Mouse (Mus musculus): ENCODE measurements around the gene Olfr702. TPM values are rescaled to one million over a fixed set of nuclear protein-coding genes. Genes with fewer than 3 reads are reported as not detected.

The Olfr702 gene
- polyA plus RNA-seq, 1 experiment = not detected

GRCm38 (mm10) chr7:106808734-106809133, 25.0 kb downstream of the Olfr702 start, which contains the start of gene Olfr700:
Olfr700 (minus strand) TSS chr7:106808834.
- H3K27ac ChIP-seq (ENCODE audit: insufficient read depth, low read depth, low read length) = no peak within 1 kb of the TSS
- WGBS = 87% methylated on average over 1 of the region's 1 CpGs
- H3K36me3 ChIP-seq (ENCODE audit: control insufficient read depth, insufficient read depth, low read length) = no peaks in the 10 kb centered on the region
- H3K27me3 ChIP-seq (ENCODE audit: control insufficient read depth, insufficient read depth, low read length) = no peaks in the 10 kb centered on the region
- TF ChIP-seq CTCF (IDR thresholded peaks at IDR 0.05; ENCODE audit: extremely low read depth, insufficient read length, insufficient replicate concordance, low read depth, low read length) = no peak
- no peak for TF ChIP-seq POLR2A (IDR thresholded peaks at IDR 0.05; ENCODE audit: low read depth, low read length)
- no peaks in the 10 kb centered on the region for H3K4me1 ChIP-seq (ENCODE audit: control insufficient read depth, insufficient read depth, insufficient read length, low read length)
- no peak within 1 kb of the TSS for H3K4me3 ChIP-seq (ENCODE audit: low read depth, low read length)

- Histone ChIP-seq H3K27me3 (ENCODE audit: control insufficient read depth, insufficient read depth, low read length) (no peaks in the 10 kb centered on the region), H3K36me3 (ENCODE audit: control insufficient read depth, insufficient read depth, low read length) (no peaks in the 10 kb centered on the region), H3K4me3 (ENCODE audit: low read depth, low read length) (no peak within 1 kb of the TSS), H3K4me1 (ENCODE audit: control insufficient read depth, insufficient read depth, insufficient read length, low read length) (no peaks in the 10 kb centered on the region), H3K27ac (ENCODE audit: insufficient read depth, low read depth, low read length) (no peak within 1 kb of the TSS)
- TF ChIP-seq POLR2A (IDR thresholded peaks at IDR 0.05; ENCODE audit: low read depth, low read length) = no peak
- no peak for TF ChIP-seq CTCF (IDR thresholded peaks at IDR 0.05; ENCODE audit: extremely low read depth, insufficient read length, insufficient replicate concordance, low read depth, low read length)
- WGBS = 51% methylated on average over 1 of the region's 1 CpGs
Observed at GRCm38 (mm10) chr7:106793098-106793497, 40.6 kb downstream of the Olfr702 start, which contains the start of gene Olfr699. Olfr699 (minus strand) TSS chr7:106793198.

- TF ChIP-seq POLR2A (IDR thresholded peaks at IDR 0.05; ENCODE audit: low read depth, low read length) = no peak
- no peak for TF ChIP-seq CTCF (IDR thresholded peaks at IDR 0.05; ENCODE audit: extremely low read depth, insufficient read length, insufficient replicate concordance, low read depth, low read length)
- no peaks in the 10 kb centered on the region for H3K4me1 ChIP-seq (ENCODE audit: control insufficient read depth, insufficient read depth, insufficient read length, low read length)
- H3K36me3 ChIP-seq (ENCODE audit: control insufficient read depth, insufficient read depth, low read length) = no peaks in the 10 kb centered on the region
- no peak overlapping the region for H3K4me3 ChIP-seq (ENCODE audit: low read depth, low read length)
- no peaks in the 10 kb centered on the region for H3K27me3 ChIP-seq (ENCODE audit: control insufficient read depth, insufficient read depth, low read length)
- no peak overlapping the region for H3K27ac ChIP-seq (ENCODE audit: insufficient read depth, low read depth, low read length)
Observed at GRCm38 (mm10) chr7:106788330-106788729, 45.4 kb downstream of the Olfr702 start.

Other genes starting within 250 kb of the Olfr702 start
- not detected in 2 replicates for gene Olfr693, start 153.3 kb downstream of the Olfr702 start, polyA plus RNA-seq (2012; rRNA removed)
- not detected in 2 replicates for gene Olfr694, start 142.1 kb downstream of the Olfr702 start, polyA plus RNA-seq (2012; rRNA removed)
- gene Olfr695, start 117.5 kb downstream of the Olfr702 start, polyA plus RNA-seq (2012; rRNA removed) = not detected in 2 replicates
- not detected in 2 replicates for gene Olfr697, start 91.5 kb downstream of the Olfr702 start, polyA plus RNA-seq (2012; rRNA removed)
- gene Olfr698, start 78.5 kb downstream of the Olfr702 start, polyA plus RNA-seq (2012; rRNA removed) = not detected in 2 replicates
- gene Olfr699, start 40.7 kb downstream of the Olfr702 start, polyA plus RNA-seq (2012; rRNA removed) = not detected in 2 replicates
- gene Olfr700, start 25.1 kb downstream of the Olfr702 start, polyA plus RNA-seq (2012; rRNA removed) = not detected in 2 replicates
- gene Olfr701, start 19.8 kb downstream of the Olfr702 start, polyA plus RNA-seq (2012; rRNA removed) = not detected in 2 replicates
- gene Olfr703, start 9.5 kb upstream of the Olfr702 start, polyA plus RNA-seq (2012; rRNA removed) = not detected in 2 replicates
- gene Olfr704, start 29.3 kb upstream of the Olfr702 start, polyA plus RNA-seq (2012; rRNA removed) = not detected in 2 replicates
- not detected in 2 replicates for gene Olfr705, start 43.0 kb upstream of the Olfr702 start, polyA plus RNA-seq (2012; rRNA removed)
- gene Olfr706, start 54.3 kb upstream of the Olfr702 start, polyA plus RNA-seq (2012; rRNA removed) = not detected in 2 replicates
- gene Olfr707, start 67.3 kb upstream of the Olfr702 start, polyA plus RNA-seq (2012; rRNA removed) = not detected in 2 replicates
- not detected in 2 replicates for gene Olfr1532-ps1, start 74.1 kb upstream of the Olfr702 start, polyA plus RNA-seq (2012; rRNA removed)
- not detected in 2 replicates for gene Olfr709-ps1, start 98.3 kb upstream of the Olfr702 start, polyA plus RNA-seq (2012; rRNA removed)
- not detected in 2 replicates for gene Olfr710, start 114.4 kb upstream of the Olfr702 start, polyA plus RNA-seq (2012; rRNA removed)
- not detected in 2 replicates for gene Olfr6, start 130.0 kb upstream of the Olfr702 start, polyA plus RNA-seq (2012; rRNA removed)
- not detected in 2 replicates for gene Olfr711, start 141.6 kb upstream of the Olfr702 start, polyA plus RNA-seq (2012; rRNA removed)
- not detected in 2 replicates for gene Olfr2, start 172.2 kb upstream of the Olfr702 start, polyA plus RNA-seq (2012; rRNA removed)
- not detected in 2 replicates for gene Olfr713, start 197.3 kb upstream of the Olfr702 start, polyA plus RNA-seq (2012; rRNA removed)
- not detected in 2 replicates for gene Olfr714, start 237.1 kb upstream of the Olfr702 start, polyA plus RNA-seq (2012; rRNA removed)

Data from small intestine, adult 2 months (tissue).